Mouse (Mus musculus) lung, adult 2 months (tissue): Measurements from ENCODE around the gene Prcp. TPM values are rescaled to one million over a fixed set of nuclear protein-coding genes. Genes with fewer than 3 reads are reported as not detected.
A peak's percentile ranks its signal among the peaks of the same experiment; 100 is the strongest.
"Not testable (repeated sequence)": the region's sequence is repeated elsewhere in the genome, so short reads cannot be mapped to it uniquely, and the experiment has no call there.

Source experiments
- DNase-seq: peaks from one replicate; pipeline ENCODE4 v3.0.0; 2022
- H3K4me1 ChIP-seq: fragments of 200-500 bp; 2 replicates; pipeline ENCODE4 v1.6.1; 2011; ENCODE audit warnings: low read length; ENCODE audit not compliant: control insufficient read depth, insufficient read depth
- H3K4me3 ChIP-seq: fragments of 200-500 bp; replicated peaks from 2 replicates; pipeline ENCODE3; 2011; ENCODE audit warnings: low read depth, mild to moderate bottlenecking, control low read depth, low read length; ENCODE audit errors: extremely low read depth
- CTCF ChIP-seq: fragments of 200-500 bp; IDR thresholded peaks from 2 replicates; pipeline ENCODE4 v1.5.1; 2011; ENCODE audit warnings: mild to moderate bottlenecking, low read length, control low read depth; ENCODE audit not compliant: insufficient read depth
- POLR2A ChIP-seq: fragments of 200-500 bp; IDR thresholded peaks from 2 replicates; pipeline ENCODE4 v1.6.1; 2011; ENCODE audit warnings: low read depth, mild to moderate bottlenecking, control low read depth, low read length, borderline replicate concordance; ENCODE audit errors: extremely low read depth
- WGBS: fragments of 180-500 bp; shearing (Covaris S2); methylation state at CpG from one replicate; pipeline ENCODE4 v1.1.7; 2018; 5-methylcytosine and 5-hydroxymethylcytosine counted together
- polyA plus RNA-seq: library from polyadenylated mRNA; depleted of rRNA; stranded (reverse); fragments of >200 nt; gene quantifications from 2 replicates; pipeline ENCODE4 v1.2.3, GENCODE M21; 2012

Gene Prcp
- polyA plus RNA-seq, 1 experiment = 32.5 TPM

- DNase-seq = no peak
- peaks cover 10% of the 10 kb centered on the region for H3K4me1 ChIP-seq
- no peak overlapping the region for H3K4me3 ChIP-seq
- 32% methylated on average over 1 of the region's 1 CpGs for WGBS
- TF ChIP-seq CTCF = no peak
Observed at GRCm38 (mm10) chr7:92890211-92890610, 15.9 kb downstream of the Prcp start.

DNA sequence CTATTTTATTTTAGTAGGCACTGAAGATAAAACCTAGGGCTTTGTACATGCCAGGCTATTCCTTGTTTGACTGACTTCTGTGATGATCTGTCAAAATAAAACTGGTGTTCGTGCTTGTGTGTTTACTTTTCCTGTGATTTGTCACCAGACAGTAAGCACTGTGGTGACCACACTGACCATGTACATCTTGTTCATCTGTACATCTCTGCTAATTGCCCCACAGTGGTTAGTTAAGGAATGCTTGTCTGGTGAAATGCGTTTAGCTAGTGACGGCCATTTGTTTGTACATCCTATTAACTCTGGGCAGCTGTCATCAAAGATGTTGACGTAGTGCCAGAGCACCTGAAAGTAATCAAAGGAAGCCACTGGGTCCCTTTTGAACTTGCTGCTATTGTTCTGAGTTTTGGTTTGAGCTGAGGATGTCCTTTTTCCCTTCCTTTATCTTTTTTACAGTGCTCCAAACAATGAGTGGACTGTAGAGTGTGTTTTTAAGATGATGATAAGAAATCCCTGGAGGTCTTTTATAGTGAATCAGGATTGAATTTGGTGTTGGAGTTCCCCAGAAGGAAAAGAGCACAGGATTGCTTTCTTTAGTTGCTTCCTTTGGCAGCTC lies 16.5 kb downstream of the Prcp start:
- WGBS = 20% methylated on average over 4 of the region's 4 CpGs
- peaks cover 10% of the 10 kb centered on the region for H3K4me1 ChIP-seq
- no peak overlapping the region for H3K4me3 ChIP-seq
- TF ChIP-seq POLR2A (no peak), CTCF (no peak)
- no peak for DNase-seq

GRCm38 (mm10) chr7:92893478-92893877 lies 19.2 kb downstream of the Prcp start:
- DNase-seq = no peak
- peak; percentile 18; the same call in 1 of the 2 replicates for TF ChIP-seq CTCF
- no peak for TF ChIP-seq POLR2A

DNA sequence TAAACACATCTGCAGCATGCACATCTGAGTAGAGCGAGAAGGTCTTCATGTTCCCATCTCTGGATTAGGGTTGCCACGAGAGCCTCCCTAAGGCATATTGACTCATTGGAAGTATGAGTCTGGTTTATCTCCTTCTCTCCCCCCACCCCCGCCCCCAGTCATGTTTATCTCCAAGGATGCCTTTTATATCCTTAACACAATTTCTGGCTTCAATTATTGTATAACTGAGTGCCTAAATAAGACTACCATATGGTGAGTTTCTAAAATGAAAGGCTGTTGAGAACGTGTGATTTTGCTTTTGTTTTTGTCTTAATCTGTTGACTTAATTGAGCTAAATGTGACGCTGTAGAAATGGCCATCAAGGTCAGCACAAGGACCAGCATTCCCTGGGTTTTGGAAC lies 21.8 kb downstream of the Prcp start:
- DNase-seq = no peak
- 55% methylated on average over 5 of the region's 5 CpGs for WGBS
- Histone ChIP-seq H3K4me3 (no peak overlapping the region), H3K4me1 (peaks cover 3% of the 10 kb centered on the region; the same call in 1 of the 2 replicates)
- TF ChIP-seq CTCF (no peak), POLR2A (no peak)

More at GRCm38 (mm10) chr7:92893478-92893877, 19.2 kb downstream of the Prcp start:
- WGBS = 28% methylated on average over 3 of the region's 3 CpGs
- Histone ChIP-seq H3K4me3 (no peak overlapping the region), H3K4me1 (peaks cover 6% of the 10 kb centered on the region; the same call in 1 of the 2 replicates)

- no peak overlapping the region for H3K4me3 ChIP-seq
- TF ChIP-seq CTCF (no peak), POLR2A (no peak)
- H3K4me1 ChIP-seq = no peaks in the 10 kb centered on the region
- 31% methylated on average over 2 of the region's 2 CpGs for WGBS
- DNase-seq = no peak
Observed at GRCm38 (mm10) chr7:92897021-92897420, 22.8 kb downstream of the Prcp start.

DNA sequence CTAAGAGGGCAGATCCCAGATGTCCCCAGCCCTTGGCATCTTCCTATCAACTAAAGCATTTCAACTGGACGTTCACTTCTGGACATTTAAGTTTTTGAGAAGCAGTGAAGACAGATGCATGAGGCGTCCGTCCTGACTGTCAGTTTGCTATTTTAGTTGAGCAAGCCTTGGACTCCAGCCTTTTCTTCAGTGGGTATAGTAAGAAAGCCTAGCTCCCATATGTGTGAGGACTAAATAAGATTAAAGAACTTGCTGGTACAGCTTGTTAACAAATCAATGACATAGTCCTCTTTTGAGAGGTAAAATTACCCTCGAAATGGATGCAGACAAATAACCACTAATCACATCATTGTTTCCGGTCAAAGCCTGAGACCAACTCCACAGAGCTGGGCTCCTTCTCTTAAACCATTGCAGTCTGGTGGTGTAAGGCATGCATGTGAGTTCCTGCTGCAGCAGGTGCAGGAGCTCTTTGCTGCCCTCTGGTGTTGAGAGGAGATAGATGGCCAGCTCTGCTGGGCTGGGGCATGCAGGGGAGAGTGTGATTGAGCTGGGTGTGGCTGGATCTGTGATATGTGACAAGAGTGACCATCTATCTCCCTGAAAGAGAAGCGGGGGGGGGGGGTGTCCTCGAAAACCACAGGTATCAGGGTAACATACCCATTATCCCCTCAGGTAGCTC lies 29.2 kb downstream of the Prcp start:
- H3K4me1 ChIP-seq = no peaks in the 10 kb centered on the region
- 39% methylated on average over 7 of the region's 7 CpGs for WGBS
- TF ChIP-seq POLR2A = no peak
- TF ChIP-seq CTCF = peak; percentile 88
- peak; percentile 46 for DNase-seq
- H3K4me3 ChIP-seq = no peak overlapping the region

DNA sequence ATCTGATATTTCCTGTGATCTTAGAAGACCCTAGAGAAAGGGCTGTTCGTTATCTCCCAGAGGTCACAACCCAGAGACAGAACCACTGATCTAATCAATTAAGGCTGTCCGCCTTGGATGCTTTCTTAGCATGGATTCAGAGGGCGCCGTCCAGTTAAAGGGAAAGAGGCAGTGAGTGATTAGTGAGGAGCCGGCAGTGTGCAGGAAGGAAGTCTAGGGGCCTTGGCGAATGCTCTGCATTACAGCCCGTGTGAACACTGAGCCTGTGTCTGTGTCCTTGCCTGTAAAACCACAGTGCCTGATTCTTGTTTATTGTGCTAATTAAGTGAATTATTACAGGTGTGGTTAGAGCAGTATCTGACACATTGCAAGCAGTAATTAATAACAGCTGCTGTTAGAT lies 30.0 kb downstream of the Prcp start:
- 32% methylated on average over 7 of the region's 7 CpGs for WGBS
- not testable (repeated sequence) for H3K4me1 ChIP-seq, DNase-seq, H3K4me3 ChIP-seq

- WGBS = 74% methylated on average over 6 of the region's 6 CpGs
- no peak for TF ChIP-seq POLR2A
- TF ChIP-seq CTCF = no peak
- no peaks in the 10 kb centered on the region for H3K4me1 ChIP-seq
Observed at GRCm38 (mm10) chr7:92920172-92920856, 46.0 kb downstream of the Prcp start.

GRCm38 (mm10) chr7:92920857-92921172 lies 46.5 kb downstream of the Prcp start:
- H3K4me1 ChIP-seq = no peaks in the 10 kb centered on the region
- H3K4me3 ChIP-seq = no peak overlapping the region
- no peak for DNase-seq
- TF ChIP-seq CTCF (no peak), POLR2A (no peak)
- 76% methylated on average over 2 of the region's 2 CpGs for WGBS

More at GRCm38 (mm10) chr7:92920172-92920856, 46.0 kb downstream of the Prcp start:
- no peak for DNase-seq
- no peak overlapping the region for H3K4me3 ChIP-seq

GRCm38 (mm10) chr7:92932792-92933191 lies 58.5 kb downstream of the Prcp start:
- TF ChIP-seq POLR2A (no peak), CTCF (no peak)
- 81% methylated on average over 8 of the region's 8 CpGs for WGBS
- Histone ChIP-seq H3K4me1 (no peaks in the 10 kb centered on the region), H3K4me3 (no peak overlapping the region)
- DNase-seq = no peak

DNA sequence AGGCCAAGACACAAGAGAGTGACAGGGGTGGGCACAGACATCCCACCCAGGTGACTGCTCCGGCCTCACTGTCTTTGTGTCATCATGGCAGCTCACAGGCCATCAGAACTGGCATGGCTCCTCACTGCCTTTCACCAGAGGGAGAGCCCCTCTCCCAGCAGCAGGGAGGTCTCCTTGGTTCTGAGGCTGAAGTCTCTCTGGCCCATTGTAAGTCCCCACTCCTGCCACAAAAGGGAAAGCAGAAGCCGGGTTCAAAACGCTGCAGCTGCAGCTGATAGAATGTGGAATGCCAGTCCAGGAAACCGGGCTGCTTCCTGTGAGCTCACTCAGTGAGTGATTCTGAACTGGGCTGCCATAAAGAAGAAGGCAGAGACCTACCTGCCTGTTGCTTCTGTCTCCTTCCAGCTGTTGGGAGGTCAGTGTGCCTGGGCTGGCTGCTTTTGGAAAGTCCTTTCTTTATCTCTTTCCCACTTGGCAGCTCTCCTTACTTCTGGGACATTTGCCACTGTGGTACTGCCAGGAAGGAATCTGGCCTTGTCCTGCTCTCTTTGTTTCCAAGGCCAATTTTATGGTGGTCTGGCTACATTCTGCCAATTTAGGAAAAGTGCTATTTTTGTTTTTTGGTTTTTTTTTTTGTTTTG lies 59.2 kb downstream of the Prcp start:
- DNase-seq, H3K4me1 ChIP-seq, H3K4me3 ChIP-seq: not testable (repeated sequence)
- 38% methylated on average over 4 of the region's 4 CpGs for WGBS
